Mouse (Mus musculus) testis, adult 10 weeks (tissue): Measurements from ENCODE around the gene Apoc4. TPM values are rescaled to one million over a fixed set of nuclear protein-coding genes. Genes with fewer than 3 reads are reported as not detected.

Experiments
- polyA plus RNA-seq: library from polyadenylated mRNA; stranded (reverse); fragments of 350-450 nt; fragmentation: Illumina TruSeq; extraction: RNeasy Lipid Tissue Mini Kit (QIAGEN cat#74804); gene quantifications from one replicate; pipeline ENCODE4 v1.2.3, GENCODE M21; 2014; ENCODE audit warnings: low read depth, low replicate concordance

Apoc4 gene
- not detected for polyA plus RNA-seq

GRCm38 (mm10) chr7:19681202-19681694 lies at the start of gene Apoc4, which contains the start of gene Gm44805:
Gene Apoc4, minus strand, starts transcription at chr7:19681479.
Gene Gm44805, minus strand, starts transcription at chr7:19681423.

DNA sequence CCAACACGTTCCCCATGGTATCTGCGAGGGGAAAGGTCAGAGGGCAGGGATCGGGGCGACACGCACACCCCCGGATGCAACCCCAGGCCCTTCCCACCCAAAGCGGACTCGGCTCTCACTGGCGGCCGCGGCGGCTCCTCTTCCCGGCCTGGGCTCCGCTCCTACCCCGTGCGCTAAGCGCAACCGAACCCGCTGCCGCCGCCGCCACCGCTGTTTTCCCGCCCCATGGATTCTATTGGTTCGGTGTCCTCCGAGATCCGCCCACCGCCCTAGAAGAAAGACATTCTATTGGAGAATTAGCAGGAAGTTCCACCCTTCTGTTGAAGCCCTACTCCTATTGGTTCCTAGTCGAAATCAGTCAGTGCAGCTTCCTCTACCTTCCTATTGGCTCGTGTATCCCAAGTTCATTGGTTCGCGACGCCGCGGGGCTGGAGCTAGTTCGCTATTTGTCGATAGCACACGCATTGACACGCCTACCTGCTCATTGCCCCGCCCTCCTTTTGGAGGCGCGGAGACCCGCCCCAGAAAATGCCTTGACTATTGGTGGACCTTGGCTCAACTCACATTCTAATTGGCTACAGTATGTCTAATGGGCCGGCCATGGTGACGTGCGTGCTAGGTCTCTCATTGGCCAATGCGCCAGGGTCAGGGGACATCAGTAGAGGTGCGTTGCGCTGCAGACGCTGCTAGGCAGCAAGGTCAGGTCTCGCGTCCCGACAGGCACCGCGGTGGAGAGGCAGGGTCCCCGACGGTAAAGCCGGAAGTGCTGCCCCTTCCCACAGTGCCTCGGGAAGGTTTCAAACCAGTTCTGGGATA lies 34.2 kb upstream of the Apoc4 start, which contains the start of gene Tomm40:
Gene Tomm40 (minus strand): TSS at position 200 of the 816 bp plus-strand sequence.

GRCm38 (mm10) chr7:19698907-19699826 lies 17.9 kb upstream of the Apoc4 start, which contains the start of gene Apoe:
Gene Apoe, minus strand, starts transcription at chr7:19699188.

DNA sequence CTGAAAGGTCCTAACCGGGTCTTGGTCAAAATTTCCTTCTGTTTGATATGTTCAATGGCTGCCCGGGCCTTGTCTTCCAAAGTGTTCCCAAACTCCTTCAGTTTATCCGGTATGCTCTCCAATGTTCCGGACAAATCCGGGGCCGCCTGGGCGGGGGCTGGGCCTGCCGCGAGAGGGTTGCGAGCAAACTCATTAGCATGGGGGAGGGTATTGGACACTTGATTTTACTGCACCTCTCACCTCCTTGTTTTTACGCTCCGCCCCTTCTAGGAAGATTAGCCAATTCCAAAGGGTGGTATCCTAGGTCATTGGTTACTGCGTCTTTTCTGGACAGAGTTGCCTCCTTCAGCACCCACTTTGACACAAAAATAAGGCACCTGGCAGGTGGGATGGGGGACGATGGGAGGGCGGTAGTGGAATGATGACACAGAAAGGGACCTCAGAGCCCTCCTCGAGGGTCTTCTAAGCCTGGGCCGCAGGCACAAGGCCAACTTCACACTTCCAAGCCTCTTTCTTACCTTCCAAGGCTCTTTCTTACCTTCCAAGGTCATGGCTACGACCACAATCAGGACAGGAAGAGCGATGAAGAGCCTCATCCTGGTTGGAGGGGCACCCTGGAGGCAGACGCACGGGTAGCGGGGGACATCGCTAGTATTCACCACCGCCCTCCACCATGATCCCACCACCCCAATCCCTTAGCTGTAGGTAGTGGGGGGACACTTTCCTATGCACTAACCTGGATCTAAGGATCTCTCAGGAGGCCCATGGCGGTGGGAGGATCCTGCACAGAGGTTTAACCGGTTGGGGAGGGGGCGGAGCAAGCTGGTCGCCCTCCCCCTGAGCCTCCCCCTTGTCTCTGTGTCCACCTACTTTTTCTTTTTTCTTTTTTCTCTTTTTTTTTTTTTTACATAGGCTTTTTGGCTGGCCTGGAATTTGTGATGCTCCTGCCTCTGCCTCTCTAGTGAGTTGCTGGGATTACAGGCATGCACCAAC lies 10.9 kb upstream of the Apoc4 start, which contains the start of gene Apoc1:
Gene Apoc1 (minus strand): TSS at position 788 of the 993 bp plus-strand sequence.

GRCm38 (mm10) chr7:19677872-19678271 lies 3.4 kb downstream of the Apoc4 start, which contains the start of gene Apoc2:
Gene Apoc2, minus strand, starts transcription at chr7:19677941.

GRCm38 (mm10) chr7:19664955-19665841 lies 16.1 kb downstream of the Apoc4 start, which contains the start of gene Clptm1:
Gene Clptm1, minus strand, starts transcription at chr7:19665033.

GRCm38 (mm10) chr7:19629361-19629734 lies 51.9 kb downstream of the Apoc4 start, which contains the start of gene Relb:
Gene Relb, minus strand, starts transcription at chr7:19629438.

Other genes starting within 250 kb of the Apoc4 start
- 1.4 TPM for gene Mark4, start 222.7 kb downstream of the Apoc4 start, polyA plus RNA-seq
- 2.0 TPM for gene Exoc3l2, start 218.1 kb downstream of the Apoc4 start, polyA plus RNA-seq
- gene Bloc1s3, start 173.1 kb downstream of the Apoc4 start, polyA plus RNA-seq = 2.0 TPM
- not detected for gene Trappc6a, start 173.1 kb downstream of the Apoc4 start, polyA plus RNA-seq
- gene Nkpd1, start 163.6 kb downstream of the Apoc4 start, polyA plus RNA-seq = not detected
- gene Ppp1r37, start 118.4 kb downstream of the Apoc4 start, polyA plus RNA-seq = 0.43 TPM
- not detected for gene Zfp296, start 104.2 kb downstream of the Apoc4 start, polyA plus RNA-seq
- 12.5 TPM for gene Gemin7, start 103.9 kb downstream of the Apoc4 start, polyA plus RNA-seq
- gene Clasrp, start 77.0 kb downstream of the Apoc4 start, polyA plus RNA-seq = 3.3 TPM
- gene Relb, start 52.0 kb downstream of the Apoc4 start, polyA plus RNA-seq = 0.39 TPM
- gene Clptm1, start 16.4 kb downstream of the Apoc4 start, polyA plus RNA-seq = 17.7 TPM
- gene Apoc2, start 3.5 kb downstream of the Apoc4 start, polyA plus RNA-seq = not detected
- not detected for gene Gm44805, start 56 bp downstream of the Apoc4 start, polyA plus RNA-seq
- 9.0 TPM for gene Apoc1, start 11.2 kb upstream of the Apoc4 start, polyA plus RNA-seq
- 3.0 TPM for gene Apoe, start 17.7 kb upstream of the Apoc4 start, polyA plus RNA-seq
- 0.38 TPM for gene Tomm40, start 34.0 kb upstream of the Apoc4 start, polyA plus RNA-seq
- 7.8 TPM for gene Nectin2, start 69.0 kb upstream of the Apoc4 start, polyA plus RNA-seq
- gene Bcam, start 89.5 kb upstream of the Apoc4 start, polyA plus RNA-seq = not detected
- gene Cblc, start 115.3 kb upstream of the Apoc4 start, polyA plus RNA-seq = not detected
- gene Bcl3, start 141.3 kb upstream of the Apoc4 start, polyA plus RNA-seq = 0.53 TPM
- not detected for gene Gm19345, start 170.5 kb upstream of the Apoc4 start, polyA plus RNA-seq
- gene Ceacam16, start 179.8 kb upstream of the Apoc4 start, polyA plus RNA-seq = not detected
- not detected for gene Ceacam19, start 206.5 kb upstream of the Apoc4 start, polyA plus RNA-seq
- gene Pvr, start 239.7 kb upstream of the Apoc4 start, polyA plus RNA-seq = 7.9 TPM